Mouse (Mus musculus): ENCODE measurements at regions not wholly inside any gene's neighbourhood (a gene's known extent, or its start where the extent isn't known, plus 50 kb on each side); places are given as distances from the start of the nearest gene placed in this dataset.
"Not testable (repeated sequence)": the region's sequence is repeated elsewhere in the genome, so short reads cannot be mapped to it uniquely, and the experiment has no call there.

DNA sequence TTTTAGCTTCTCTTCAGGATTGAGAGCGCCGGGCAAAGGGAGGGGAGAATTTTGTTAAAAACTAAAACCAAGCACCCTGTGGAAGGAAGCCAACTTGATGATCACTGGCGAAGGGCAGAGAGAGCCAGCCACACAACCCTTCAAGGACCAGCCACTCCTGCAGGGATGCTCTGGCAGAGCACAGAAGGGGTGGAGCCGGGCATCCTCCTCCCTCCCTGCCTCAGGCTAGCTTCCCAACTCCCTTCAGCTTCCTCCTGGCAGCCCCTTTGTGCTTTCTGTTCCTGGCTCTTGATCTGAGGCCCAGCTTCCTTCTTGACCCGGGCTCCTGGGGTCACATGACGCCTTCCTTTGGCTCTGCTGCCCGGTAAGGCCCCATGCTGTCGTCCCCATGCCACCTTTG is 591.8 kb upstream of the Gm10131 start:
- no peak for DNase-seq

DNA sequence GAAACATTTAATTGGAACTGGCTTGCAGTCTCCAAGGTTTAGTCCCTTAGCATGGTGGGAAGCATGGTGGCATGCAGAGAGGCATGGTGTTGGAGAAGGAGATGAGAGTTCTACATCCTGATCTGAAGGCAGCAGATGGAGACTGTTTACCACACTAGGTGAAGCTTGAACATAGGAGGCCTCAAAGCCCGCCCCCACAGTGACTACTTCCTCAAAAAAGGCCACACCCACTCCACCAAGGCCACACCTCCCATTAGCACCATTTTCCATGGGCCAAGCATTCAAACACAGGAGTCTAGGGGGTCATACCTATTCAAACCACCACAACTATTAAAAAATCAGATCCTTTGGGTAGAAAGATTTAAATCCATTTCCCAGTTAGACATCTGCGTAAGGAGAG is 591.3 kb upstream of the Gm10131 start:
- no peak for DNase-seq

DNA sequence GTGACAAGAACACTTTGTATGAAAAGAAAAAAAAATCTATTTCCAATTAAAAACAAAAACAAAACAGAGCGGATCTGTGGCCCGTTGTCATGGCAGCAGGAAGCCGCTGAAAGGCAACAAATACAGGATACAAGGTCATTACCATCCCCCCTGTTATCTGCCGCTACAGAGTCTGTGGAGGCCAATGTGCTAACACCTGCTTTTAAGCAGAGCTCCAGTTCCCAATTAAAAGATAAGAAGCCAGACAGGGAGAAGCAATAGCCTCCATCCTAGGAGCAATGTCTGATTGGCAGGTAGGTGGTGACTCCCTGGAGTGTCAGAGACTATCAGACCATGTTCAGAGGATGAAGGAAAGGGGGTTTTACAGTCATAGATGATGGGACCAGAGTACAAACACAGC is 587.5 kb upstream of the Gm10131 start:
- DNase-seq, result no peak

DNA sequence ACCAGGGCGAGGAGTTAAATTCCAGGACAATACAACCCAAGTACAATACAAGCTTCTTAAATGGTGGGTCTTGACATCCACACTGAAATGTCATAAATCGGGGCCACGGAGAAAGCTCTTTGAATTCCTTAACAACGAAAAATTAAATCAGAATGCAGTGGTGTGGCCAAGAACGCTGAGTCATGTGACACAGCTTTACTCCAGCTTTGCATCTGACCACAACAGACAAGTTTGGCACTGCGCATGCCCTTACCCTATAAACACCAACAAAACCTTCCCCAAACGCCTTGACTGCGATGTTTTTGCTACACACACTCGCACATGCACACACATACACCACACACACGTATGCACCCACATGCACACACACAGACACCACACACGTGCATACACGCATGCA is 584.8 kb upstream of the Gm10131 start:
- DNase-seq, result no peak

DNA sequence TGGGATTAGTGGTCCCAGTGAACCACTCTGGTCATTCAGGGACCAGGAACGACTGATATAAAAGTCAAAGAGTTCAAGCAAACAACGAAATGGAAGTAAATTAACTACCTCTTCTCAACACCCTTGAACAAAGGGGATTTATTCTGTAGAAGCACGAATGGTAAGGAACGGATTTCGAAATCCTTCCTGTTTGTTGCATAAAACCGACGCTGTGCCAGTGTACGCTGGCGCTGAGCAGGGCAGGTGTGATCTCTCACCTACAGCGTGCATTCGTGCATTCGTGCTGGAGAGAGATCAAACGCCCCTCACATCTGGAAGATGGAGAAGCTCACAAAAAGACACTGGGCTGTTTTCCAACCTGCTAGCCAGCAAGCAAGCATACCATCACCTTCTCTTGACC is 581.1 kb upstream of the Gm10131 start:
- DNase-seq, result no peak

DNA sequence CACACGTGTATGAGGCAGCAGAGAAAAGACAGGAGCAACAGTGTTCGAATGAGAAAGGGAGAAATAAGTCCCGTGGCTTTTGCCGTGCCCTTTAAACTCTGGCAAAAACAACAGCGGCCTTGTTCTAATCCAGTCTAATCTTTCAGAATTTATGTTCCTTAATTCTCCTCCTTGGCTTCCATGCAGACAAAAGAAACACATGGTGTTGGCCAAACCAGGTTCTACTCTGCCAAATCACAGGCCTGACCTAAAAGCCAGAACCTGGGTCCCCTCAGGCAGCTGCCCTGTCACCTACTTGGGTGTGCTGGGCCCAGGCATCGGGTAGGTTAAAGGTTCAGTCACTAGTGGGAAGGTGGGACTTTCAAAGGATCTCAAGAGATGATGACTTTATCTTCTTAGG is 580.2 kb upstream of the Gm10131 start:
- DNase-seq, result no peak

DNA sequence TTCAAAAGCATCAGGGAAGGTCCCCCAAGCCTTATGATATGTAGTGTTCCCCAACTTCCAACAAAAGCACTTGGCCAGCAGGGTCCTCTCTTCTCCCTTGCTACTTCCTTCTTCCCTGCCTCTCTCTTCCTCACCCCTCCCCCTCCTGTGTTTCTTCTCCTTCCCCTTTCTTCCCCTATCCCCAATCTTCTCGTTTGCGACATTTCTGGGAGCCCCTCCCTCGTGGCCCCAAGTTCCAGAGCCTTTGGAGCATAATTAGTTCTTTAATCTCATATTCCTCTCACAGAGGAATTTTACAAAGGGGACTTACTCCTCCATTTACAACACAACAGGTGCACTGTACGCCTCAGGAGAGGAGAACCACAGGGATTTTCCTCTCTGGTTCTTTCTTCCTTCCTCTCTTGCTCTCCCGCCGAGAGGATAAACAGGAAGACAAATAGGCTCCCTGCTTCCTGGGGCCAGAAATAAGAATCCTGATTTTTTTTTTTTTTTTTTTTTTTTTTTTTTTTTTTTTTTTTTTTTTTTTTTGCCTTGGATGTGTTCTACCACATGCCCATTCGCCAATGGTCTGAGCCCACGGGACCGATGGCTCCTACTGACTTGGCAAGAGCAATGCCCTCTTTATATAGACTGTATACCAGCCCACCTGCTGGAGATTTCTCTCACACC is 578.4 kb upstream of the Gm10131 start:
- no peak for DNase-seq

DNA sequence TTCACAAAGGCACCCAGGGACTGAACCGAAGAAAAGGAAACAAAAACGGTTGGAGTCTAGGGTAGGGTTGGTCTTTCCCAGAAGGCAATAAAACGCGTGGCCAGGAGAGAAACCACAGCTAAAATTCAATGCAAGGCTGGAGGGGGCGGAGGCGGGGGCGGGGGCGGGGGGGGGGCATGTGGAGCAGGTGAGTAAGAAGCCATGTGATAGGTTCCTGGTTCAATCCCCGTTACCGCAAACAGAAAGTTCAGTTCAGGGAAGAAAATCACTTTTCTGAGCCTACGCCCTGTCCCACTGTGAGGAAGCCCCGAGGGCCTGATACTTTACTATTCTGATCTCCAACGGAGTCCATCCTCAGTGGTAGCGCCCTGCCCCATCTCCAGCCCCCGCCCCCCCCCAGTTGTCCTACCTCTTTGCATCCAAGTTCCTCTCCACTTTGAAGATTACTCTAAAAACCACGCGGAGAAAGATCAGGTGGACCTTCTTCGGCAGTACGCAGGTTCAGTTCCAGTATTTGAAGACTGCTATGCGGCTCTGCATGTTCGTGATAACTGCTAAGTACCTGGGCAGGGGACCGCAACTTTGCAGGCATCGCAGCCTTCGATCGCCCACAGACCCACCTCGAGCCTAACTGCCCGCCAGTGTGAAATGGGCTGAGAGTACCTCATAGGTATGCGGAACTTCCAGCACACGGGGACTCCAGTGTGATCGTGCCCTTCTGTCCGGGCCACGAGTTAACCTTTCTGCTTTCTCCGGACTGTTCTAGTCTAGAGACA is 577.7 kb upstream of the Gm10131 start:
- no peak for DNase-seq

DNA sequence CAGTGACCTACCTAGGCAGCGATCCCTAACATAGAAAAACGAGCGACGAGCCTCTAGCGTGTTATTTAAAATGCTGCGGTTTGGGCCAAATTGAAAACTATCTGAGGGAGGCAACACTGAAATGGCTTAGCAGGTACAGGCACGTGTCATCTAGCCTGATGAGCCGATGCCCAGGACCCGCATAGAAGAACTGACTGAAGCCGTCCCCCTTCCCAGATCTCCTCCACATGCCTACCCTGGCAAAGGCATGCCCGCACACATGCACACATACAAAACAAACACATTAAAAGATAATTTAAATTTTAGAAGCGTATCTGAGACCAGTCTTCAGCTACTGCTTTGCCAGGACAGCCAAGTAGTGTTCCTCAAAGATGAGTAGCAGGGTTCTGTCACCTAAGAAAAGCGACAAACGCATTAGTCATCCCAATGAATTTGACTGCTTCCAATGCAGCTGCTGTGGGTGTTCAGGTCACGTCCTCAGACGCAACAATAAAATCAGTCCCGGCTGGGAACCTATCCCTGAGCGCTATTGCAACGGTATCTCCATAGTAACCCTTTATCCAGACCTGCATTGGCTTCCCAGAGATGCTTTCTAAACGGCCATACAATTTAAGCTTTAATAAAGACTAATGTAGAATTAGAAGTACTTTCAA is 577.0 kb upstream of the Gm10131 start:
- DNase-seq, result no peak

DNA sequence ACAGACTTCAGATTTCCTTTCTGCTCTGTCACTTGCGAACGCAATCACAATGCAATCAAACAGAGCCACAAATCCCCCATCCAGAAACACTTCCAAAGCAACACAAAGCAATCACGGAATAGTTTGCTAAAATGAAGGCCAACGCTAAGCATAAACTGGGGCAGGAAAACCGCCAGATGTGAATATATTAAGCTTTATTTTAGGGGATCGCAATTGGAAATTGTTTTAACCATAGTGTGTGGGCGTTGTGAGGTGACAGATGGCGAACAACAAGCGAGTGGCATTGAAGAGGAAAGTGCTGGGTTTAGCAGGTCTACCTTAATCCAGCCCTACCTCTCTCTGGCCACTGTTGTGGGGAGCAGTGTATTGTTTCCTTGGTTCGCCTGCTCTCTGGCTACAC is 574.8 kb upstream of the Gm10131 start:
- no peak for DNase-seq

DNA sequence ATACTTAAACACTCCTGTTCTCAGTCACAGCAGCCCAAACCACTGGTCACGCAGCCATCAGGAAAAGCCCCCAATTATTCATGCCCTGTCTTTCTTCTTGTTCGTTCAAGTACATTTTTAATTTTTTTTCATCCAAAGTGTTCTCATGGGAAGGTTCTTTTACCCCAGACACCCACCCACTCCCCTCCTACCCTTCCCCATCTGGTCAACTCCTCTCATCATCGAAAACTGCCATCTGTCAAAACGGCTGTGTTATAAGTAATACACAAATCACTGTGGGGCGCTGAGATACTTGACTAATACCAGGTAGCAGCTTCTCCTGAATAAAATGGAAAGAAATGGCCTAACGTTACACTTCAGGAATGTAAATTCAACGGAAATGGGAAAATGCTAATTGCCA is 573.1 kb upstream of the Gm10131 start:
- DNase-seq, result peak; percentile 86

DNA sequence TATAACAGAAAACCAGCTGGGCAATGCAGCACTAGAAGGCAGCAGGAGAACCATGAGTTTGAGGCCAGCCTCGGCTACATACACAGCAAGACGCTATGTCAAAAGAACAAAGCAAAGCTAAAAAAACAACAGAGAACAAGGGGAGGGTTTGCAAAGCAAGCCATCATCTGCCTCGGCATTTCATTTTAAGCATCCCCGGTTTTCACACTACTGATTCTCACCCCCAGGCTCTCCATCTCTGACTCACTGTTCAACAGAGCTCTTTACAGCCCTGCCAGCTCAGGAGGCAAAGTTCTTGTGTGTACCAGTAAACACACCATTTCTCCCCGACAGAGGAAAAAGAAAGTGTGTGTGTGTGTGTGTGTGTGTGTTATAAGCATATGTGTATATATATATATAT is 571.6 kb upstream of the Gm10131 start:
- DNase-seq, result peak; percentile 75

DNA sequence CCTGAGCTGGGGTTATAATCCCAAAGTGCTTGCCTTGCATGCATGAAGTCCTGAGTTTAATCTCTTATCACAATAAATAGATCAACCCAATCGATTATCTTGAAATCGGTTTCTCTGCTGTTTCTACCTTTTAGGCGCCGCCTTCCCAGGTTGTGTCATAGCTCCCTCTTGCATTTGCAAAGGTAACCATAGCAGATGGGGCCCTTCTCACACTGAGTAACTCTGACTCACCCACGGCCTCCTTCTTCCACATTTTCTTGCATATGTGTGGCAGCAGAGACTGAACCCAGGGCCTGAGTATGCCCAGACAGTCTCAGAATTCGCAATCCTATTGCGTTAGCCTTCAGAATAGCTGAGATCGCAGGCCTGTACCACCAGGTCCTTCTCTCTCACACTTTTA is 570.7 kb upstream of the Gm10131 start:
- DNase-seq, result no peak

DNA sequence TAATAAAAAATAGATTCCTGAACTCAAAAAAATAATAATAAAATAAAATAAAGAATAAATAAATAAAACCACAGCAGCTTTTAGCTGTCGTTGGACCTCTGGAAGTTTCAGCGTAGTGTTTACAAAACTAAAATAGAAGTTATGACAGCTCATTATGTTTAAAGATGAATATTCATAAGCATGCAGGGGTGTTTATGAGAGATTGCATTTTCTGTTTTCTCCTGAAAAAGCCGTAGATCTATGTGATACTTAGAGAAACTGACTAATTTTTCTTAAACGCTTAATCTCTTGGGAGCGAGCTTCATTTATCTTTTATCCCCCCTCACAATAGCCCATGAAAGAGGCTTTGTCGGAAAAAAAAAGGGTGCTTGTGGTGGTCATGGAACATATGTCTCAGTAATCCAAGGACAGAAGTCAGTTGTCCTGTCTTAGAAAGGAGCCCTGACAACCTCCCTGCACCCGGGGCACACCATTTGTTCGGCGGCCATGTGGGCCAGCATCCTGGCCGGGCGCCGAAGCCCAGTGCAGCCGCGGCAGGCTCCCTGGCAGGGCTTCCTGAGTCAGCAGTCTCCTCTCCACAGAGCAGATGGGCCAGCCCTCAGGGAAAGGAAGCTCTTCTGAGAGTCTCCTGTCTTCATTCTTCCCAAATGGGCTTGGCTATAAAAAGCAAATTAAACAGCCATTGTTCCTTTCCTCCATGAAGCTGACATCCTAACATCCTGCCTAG is 568.2 kb upstream of the Gm10131 start:
- peak; percentile 77 for DNase-seq

DNA sequence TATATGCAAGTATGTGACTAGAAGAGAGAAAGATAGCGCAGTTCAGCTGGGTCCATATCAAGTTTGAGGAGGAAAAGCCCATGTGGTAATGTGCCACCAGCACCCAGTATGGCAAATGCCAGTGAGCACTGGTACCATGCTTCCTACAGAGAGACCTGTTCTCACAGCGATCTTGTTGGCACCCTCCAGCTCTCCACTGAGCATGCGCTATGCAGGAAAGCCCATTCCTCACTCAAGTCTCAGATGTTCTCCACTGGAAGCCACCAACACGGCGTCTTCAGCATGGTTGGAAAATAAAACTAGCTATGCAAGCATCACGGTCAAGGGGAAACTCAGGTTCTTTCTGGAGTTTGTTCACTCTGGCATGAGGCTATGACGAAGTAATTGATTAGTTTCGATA is 567.3 kb upstream of the Gm10131 start:
- no peak for DNase-seq

DNA sequence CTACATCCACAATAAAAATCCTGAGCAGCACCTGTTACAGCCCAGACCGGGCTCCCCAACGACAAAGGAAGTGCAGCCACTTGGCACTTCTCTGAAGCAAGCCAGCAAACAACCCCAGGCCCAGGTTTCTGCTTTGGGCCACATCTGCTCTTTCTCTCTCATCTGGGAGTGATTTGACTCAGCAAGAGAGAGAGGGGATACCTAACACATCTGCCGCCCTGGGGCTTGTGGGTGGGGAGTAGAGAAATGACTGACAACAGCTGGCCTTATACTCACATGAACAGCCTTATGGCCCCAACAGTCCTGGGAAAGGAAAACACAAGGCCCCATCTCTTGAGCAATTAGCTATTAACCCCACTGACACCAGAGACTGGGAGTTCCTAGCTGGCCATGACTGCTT is 560.2 kb upstream of the Gm10131 start:
- no peak for DNase-seq

DNA sequence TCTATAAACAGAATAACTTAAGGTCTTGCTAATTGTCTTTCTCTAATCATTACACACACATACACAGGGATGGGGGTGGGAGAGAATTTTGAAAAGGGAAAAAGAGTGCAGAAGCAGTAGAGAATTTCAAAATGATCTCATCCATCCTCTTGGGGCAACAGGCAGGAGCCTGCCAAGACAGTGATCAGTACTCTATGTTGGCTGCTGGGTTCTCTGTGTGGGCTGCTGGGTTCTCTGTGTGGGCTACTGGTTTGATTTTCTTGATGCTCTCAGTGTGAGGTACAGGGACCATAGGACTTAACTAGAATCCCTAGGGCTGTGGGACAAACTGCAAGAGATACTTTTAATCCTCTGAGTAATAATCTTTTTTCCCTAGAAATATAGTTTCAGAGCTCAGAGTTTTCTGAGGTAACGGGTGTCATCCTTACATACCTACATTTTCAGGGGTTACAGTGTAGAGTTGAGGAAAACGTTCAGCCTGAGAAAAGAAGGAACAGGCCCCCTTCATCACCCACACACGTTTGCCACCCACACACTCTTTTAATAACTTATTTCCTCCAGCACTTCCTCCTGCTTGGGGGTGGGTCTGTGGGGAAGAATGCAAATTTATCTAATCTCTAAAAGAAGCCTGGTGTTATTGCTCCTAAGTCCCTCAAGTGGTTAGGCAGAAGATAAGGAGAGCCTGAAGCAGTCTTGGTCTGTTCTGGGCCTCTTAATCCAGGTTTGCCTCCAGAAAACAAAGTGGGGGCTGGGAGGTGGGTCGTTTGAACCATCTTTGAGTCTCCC is 559.6 kb upstream of the Gm10131 start:
- DNase-seq, result no peak

DNA sequence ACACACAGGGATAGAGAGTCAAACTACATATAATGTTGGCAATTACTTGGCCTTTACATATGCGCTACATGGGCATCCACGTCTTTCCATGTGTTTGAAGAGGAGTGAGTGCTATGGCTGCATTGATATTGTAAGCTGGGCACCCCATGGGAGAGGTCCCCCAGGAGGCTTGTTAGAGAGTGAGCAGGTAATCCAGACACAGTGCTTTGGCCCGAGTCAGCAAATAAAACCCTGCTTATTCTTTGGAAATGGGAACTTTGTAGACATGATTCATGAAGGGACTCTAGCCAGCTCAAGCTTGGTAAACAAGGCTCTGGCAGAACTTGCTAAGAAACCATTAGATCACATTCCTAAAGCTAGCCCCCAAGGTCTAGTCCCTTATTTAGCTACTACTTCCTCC is 557.6 kb upstream of the Gm10131 start:
- no peak for DNase-seq

DNA sequence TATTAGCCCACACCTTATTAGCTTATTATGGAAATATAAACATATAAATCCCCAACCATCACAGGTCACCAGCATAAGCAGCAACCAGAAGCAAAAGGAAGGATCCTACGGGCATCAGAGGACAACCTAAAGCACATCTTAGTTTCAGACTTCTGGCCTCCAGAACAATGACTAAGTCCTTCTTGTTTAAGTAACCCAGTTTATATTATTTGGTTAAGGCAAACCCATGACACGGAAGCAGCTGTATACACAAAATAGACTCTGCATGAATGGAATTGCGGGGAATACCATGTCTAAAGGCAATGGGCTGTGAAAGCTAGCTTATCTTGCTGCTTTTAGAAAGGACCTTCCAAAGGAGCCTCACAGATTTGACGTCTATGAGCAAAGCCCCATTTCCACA is 552.9 kb upstream of the Gm10131 start:
- DNase-seq, result no peak

DNA sequence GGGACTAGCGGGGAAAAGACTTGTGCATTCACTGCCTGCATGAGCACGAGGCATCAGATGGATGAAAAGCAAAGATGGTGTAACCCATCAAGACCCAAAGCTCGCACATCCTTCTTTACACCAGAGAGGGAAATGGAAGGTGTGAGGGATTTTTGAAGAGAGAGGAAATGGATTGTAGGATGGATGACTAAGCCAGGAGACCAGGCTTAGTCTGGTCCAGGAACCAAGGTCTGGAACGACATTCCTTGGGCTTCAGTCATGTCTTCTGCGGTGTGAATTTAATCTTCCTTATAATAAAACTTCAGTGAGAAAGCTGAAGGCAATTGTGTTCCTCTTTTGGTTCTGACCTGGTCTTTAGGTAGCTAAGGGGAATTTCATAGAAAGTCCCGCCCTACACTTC is 551.0 kb upstream of the Gm10131 start:
- DNase-seq, result no peak

DNA sequence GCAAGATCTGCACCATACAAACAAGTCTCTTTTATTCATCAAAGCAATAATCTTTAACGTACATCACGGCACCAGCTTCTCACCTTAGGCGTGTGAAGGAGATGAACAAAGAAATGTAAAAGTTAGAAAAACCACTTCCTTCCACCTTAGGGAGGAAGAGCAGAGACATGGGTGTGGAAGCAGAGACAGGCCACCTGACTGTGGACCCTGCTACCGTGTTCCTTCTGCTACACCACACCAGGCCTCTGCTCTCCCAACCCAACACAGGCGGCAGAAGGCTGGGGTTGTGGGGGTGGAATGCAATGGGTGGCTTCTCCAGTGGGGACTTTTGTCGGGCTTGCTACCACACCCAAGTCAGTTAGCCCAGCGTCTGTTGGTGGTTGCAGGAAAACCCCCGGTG is 540.2 kb upstream of the Gm10131 start:
- no peak for DNase-seq

DNA sequence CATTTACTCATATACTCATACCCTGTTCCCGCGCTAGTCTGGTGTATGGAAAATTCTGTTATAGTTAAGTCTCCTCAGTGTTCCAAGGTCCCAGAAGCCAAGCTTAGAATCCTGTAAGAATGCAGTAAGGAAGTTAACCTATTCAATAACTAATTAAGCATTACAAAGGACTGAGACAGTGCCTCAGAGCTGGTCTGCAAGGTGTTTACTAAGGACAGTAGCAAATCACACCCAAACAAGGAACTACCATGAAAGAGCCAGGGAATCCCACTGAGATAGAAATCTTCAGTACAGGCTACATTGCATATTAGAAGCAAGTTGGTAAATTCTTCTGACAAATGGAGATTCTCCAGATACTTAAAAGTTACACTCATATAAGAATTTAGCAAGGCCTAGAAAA is 516.7 kb upstream of the Gm10131 start:
- not testable (repeated sequence) for DNase-seq

DNA sequence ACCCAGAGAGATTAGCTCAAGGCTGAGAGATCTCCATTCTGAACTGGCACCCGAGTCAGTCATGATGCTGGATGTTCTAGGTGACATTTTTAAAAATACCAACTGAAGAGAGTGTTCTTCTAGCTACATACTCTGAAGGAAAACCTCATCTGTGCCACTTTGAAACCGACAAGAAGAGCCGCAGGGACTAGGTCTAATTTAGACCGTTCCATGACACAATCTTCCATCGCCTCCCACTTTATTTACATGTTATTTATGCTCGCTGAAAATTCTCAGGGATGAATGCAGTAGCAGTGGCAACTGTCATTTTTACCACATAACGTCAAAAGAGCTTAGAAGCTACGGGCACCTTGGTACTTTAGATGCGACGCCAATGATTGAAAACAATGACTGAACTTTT is 514.1 kb upstream of the Gm10131 start:
- DNase-seq, result peak; percentile 9
